Mouse (Mus musculus) ES-E14 (cell line): ENCODE measurements around the gene Pik3ip1. TPM values are rescaled to one million over a fixed set of nuclear protein-coding genes. Genes with fewer than 3 reads are reported as not detected.
A peak's percentile ranks its signal among the peaks of the same experiment; 100 is the strongest.

Source experiments
- DNase-seq: peaks from one replicate; pipeline ENCODE4 v3.0.0-alpha.2; 2013; ENCODE audit warnings: low read depth, low spot score
- H3K27ac ChIP-seq: 2 replicates; pipeline ENCODE4 v1.5.1; 2012; ENCODE audit warnings: low read depth, mild to moderate bottlenecking, low read length, moderate library complexity, mixed read lengths; ENCODE audit not compliant: poor library complexity, insufficient read depth, severe bottlenecking
- H3K36me3 ChIP-seq: 2 replicates; pipeline ENCODE4 v1.6.1; 2012; ENCODE audit warnings: mild to moderate bottlenecking, low read length, moderate library complexity, mixed read lengths; ENCODE audit not compliant: control insufficient read depth, poor library complexity, insufficient read depth, severe bottlenecking
- H3K4me1 ChIP-seq, 2 experiments: fragments of 150-350 bp in 1 of 2; sonication (generic) in 1 of 2; 2 replicates each; pipeline ENCODE4 v1.6.1; 2012; ENCODE audit warnings: low read length in 2 of 2, mild to moderate bottlenecking in 1 of 2, mixed read lengths in 1 of 2; ENCODE audit not compliant: control insufficient read depth in 2 of 2, insufficient read depth in 2 of 2, poor library complexity in 1 of 2
- H3K4me3 ChIP-seq, 2 experiments: fragments of 150-350 bp in 1 of 2; sonication (generic) in 1 of 2; 2 replicates each; pipeline ENCODE4 v1.5.1; 2012; ENCODE audit warnings: low read length in 2 of 2, low read depth in 1 of 2, mild to moderate bottlenecking in 1 of 2, mixed read lengths in 1 of 2; ENCODE audit not compliant: insufficient read depth in 1 of 2, poor library complexity in 1 of 2, severe bottlenecking in 1 of 2
- H3K9ac ChIP-seq: 2 replicates; pipeline ENCODE4 v1.6.1; 2012; ENCODE audit warnings: low read depth, mild to moderate bottlenecking, low read length, mixed read lengths; ENCODE audit not compliant: poor library complexity, insufficient read depth, severe bottlenecking
- H3K9me3 ChIP-seq: fragments of 150-350 bp; sonication (generic); 2 replicates; pipeline ENCODE4 v1.6.1; 2012; ENCODE audit warnings: low read depth, mild to moderate bottlenecking, low read length; ENCODE audit not compliant: control insufficient read depth, insufficient read depth
- CHD2 ChIP-seq: IDR thresholded peaks from 2 replicates; pipeline ENCODE4 v1.6.1; 2014; ENCODE audit warnings: mild to moderate bottlenecking, low read depth, low read length, inconsistent platforms
- HCFC1 ChIP-seq: IDR thresholded peaks from 2 replicates; pipeline ENCODE4 v1.6.1; 2012; ENCODE audit warnings: low read length, inconsistent platforms, borderline replicate concordance; ENCODE audit not compliant: insufficient read depth
- MAFK ChIP-seq: IDR thresholded peaks from 2 replicates; pipeline ENCODE4 v1.6.1; 2014; ENCODE audit warnings: mild to moderate bottlenecking, low read depth, low read length, inconsistent platforms; ENCODE audit not compliant: insufficient read depth
- ZC3H11A ChIP-seq: IDR thresholded peaks from 2 replicates; pipeline ENCODE4 v1.6.1; 2012; ENCODE audit warnings: low read depth, mild to moderate bottlenecking, inconsistent platforms, low read length, borderline replicate concordance
- ZNF384 ChIP-seq: IDR thresholded peaks from 2 replicates; pipeline ENCODE4 v1.6.1; 2012; ENCODE audit warnings: low read depth, low read length, inconsistent platforms
- in situ Hi-C, 2 experiments: fragments of 600-800 bp; cut with MboI; formaldehyde crosslinking; loops; one replicate each; pipeline ENCODE4 v1.15.1; 2025; ENCODE audit warnings: low sequenced_read_pairs in 2 of 2, inconsistent platforms in 1 of 2; ENCODE audit not compliant: unreplicated experiment in 2 of 2
- total RNA-seq: library from RNA; depleted of rRNA; stranded (reverse); fragments of 300-350 nt; gene quantifications from 2 replicates; pipeline ENCODE4 v1.2.3, GENCODE M21; 2012

Gene Pik3ip1
- total RNA-seq, 1 experiment: 8.5 TPM

GRCm38 (mm10) chr11:3290640-3291310 is 39.4 kb upstream of the Pik3ip1 start:
- Histone ChIP-seq H3K27ac (peak overlapping the region; percentile 89), H3K4me3 (peak overlapping the region; percentile 83 to 96), H3K4me1 (peaks cover 3 to 5% of the 10 kb centered on the region in 2 experiments), H3K9ac (peak overlapping the region; percentile 83), H3K36me3 (peaks cover 32% of the 10 kb centered on the region), H3K9me3 (no peaks in the 10 kb centered on the region)
- in situ Hi-C loops: no loop called here
- no peak for DNase-seq
- TF ChIP-seq MAFK (no peak), CHD2 (no peak), ZC3H11A (no peak), ZNF384 (no peak), HCFC1 (no peak)

GRCm38 (mm10) chr11:3291311-3292061 is 38.7 kb upstream of the Pik3ip1 start:
- Histone ChIP-seq H3K9ac (peak overlapping the region; percentile 83), H3K36me3 (peaks cover 37% of the 10 kb centered on the region), H3K4me1 (peaks cover 3 to 5% of the 10 kb centered on the region in 2 experiments), H3K27ac (peak overlapping the region; percentile 89), H3K9me3 (no peaks in the 10 kb centered on the region), H3K4me3 (peak overlapping the region; percentile 83 to 96)
- TF ChIP-seq HCFC1: peak; percentile 8; the same call in 1 of the 2 replicates
- no peak for TF ChIP-seq CHD2
- no peak for TF ChIP-seq ZC3H11A
- no peak for TF ChIP-seq ZNF384
- DNase-seq: no peak
- in situ Hi-C loops: no loop called here

- TF ChIP-seq MAFK: no peak
- TF ChIP-seq ZC3H11A: no peak
- TF ChIP-seq HCFC1: no peak
- no peak for TF ChIP-seq ZNF384
- TF ChIP-seq CHD2: no peak
- H3K27ac ChIP-seq: peak overlapping the region; percentile 89
- in situ Hi-C loops: no loop called here
- peaks cover 3 to 5% of the 10 kb centered on the region in 2 experiments for H3K4me1 ChIP-seq
- H3K9me3 ChIP-seq: no peaks in the 10 kb centered on the region
- H3K4me3 ChIP-seq: peak overlapping the region; percentile 83 to 96
- DNase-seq: peak; percentile 69
- peaks cover 39% of the 10 kb centered on the region for H3K36me3 ChIP-seq
- peak overlapping the region; percentile 83 for H3K9ac ChIP-seq
Observed at GRCm38 (mm10) chr11:3292062-3292421, 38.2 kb upstream of the Pik3ip1 start.

- peaks cover 2% of the 10 kb centered on the region in 2 experiments for H3K4me1 ChIP-seq
- H3K27ac ChIP-seq: peak overlapping the region; percentile 89
- H3K4me3 ChIP-seq: peak overlapping the region; percentile 83 to 96
- peak; percentile 97 for DNase-seq
- TF ChIP-seq CHD2 (no peak), ZNF384 (no peak), HCFC1 (no peak), MAFK (no peak), ZC3H11A (no peak)
- in situ Hi-C loops: no loop called here
- H3K36me3 ChIP-seq: peaks cover 46% of the 10 kb centered on the region
- H3K9me3 ChIP-seq: no peaks in the 10 kb centered on the region
- H3K9ac ChIP-seq: peak overlapping the region; percentile 83
Observed at GRCm38 (mm10) chr11:3292711-3293249, 37.4 kb upstream of the Pik3ip1 start.
